Mouse (Mus musculus) G1E (cell line): Measurements from ENCODE around the gene Atf5.

Experiments
- CTCF ChIP-seq: IDR thresholded peaks from 2 replicates; pipeline ENCODE4 v1.5.1; 2012; ENCODE audit warnings: low read depth, low read length, inconsistent platforms, mixed read lengths
- TAL1 ChIP-seq: conservative IDR thresholded peaks from 2 replicates; pipeline ENCODE4 v1.6.1; 2012; ENCODE audit warnings: low read depth, low read length, inconsistent platforms, mixed read lengths

- TF ChIP-seq TAL1, result no peak
- TF ChIP-seq CTCF, result no peak
Observed at GRCm38 (mm10) chr7:44863210-44863609, 46.8 kb upstream of the Atf5 start.
